Mouse (Mus musculus): ENCODE measurements around the gene Wdr93. TPM values are rescaled to one million over a fixed set of nuclear protein-coding genes. Genes with fewer than 3 reads are reported as not detected.

Wdr93 gene
- 0.39 and 0.55 TPM in 2 replicates for polyA plus RNA-seq (2015; fragmentation: Nextera tagmentation; extraction: Ambion mirVana)

- Histone ChIP-seq H3K4me1 (peaks cover 7% of the 10 kb centered on the region), H3K27ac (no peak within 1 kb of the TSS), H3K4me2 (peak within 1 kb of the TSS; percentile 99), H3K4me3 (replicated peaks) (peak within 1 kb of the TSS; percentile 79), H3K36me3 (0 out of 2 replicates have a peak, but pooled peaks cover 4% of the 10 kb centered on the region), H3K27me3 (no peaks in the 10 kb centered on the region), H3K9me3 (replicated peaks) (no peaks in the 10 kb centered on the region), H3K9ac (peak within 1 kb of the TSS; percentile 63)
- ATAC-seq (replicated peaks; ENCODE audit: low FRiP score): peak; percentile 85
- 2% methylated on average over 46 of the region's 46 CpGs for WGBS
These were observed at the start of gene Wdr93, which contains the start of gene Pex11a for GRCm38 (mm10) chr7:79742659-79743536. Gene Wdr93 (plus strand): TSS chr7:79743163. Gene Pex11a (minus strand): TSS chr7:79743131.

- Histone ChIP-seq H3K9ac (no peak overlapping the region), H3K36me3 (peaks cover 96% of the 10 kb centered on the region), H3K27me3 (no peaks in the 10 kb centered on the region), H3K4me1 (no peaks in the 10 kb centered on the region), H3K4me3 (replicated peaks) (no peak overlapping the region), H3K27ac (no peak overlapping the region), H3K4me2 (no peak overlapping the region), H3K9me3 (replicated peaks) (no peaks in the 10 kb centered on the region)
- 81% methylated on average over 8 of the region's 8 CpGs for WGBS
- no peak for ATAC-seq (replicated peaks; ENCODE audit: low FRiP score)
These were observed 46.5 kb upstream of the Wdr93 start for GRCm38 (mm10) chr7:79696495-79696894.

GRCm38 (mm10) chr7:79702755-79703154 is 40.2 kb upstream of the Wdr93 start:
- Histone ChIP-seq H3K9me3 (replicated peaks) (no peaks in the 10 kb centered on the region), H3K27ac (no peak overlapping the region), H3K9ac (no peak overlapping the region), H3K36me3 (peaks cover 83% of the 10 kb centered on the region), H3K4me1 (no peaks in the 10 kb centered on the region), H3K4me3 (replicated peaks) (no peak overlapping the region), H3K27me3 (no peaks in the 10 kb centered on the region), H3K4me2 (no peak overlapping the region)
- WGBS: 82% methylated on average over 16 of the region's 16 CpGs
- no peak for ATAC-seq (replicated peaks; ENCODE audit: low FRiP score)

GRCm38 (mm10) chr7:79705210-79705609 is 37.8 kb upstream of the Wdr93 start:
- H3K27ac ChIP-seq: no peak overlapping the region
- H3K9me3 ChIP-seq (replicated peaks): no peaks in the 10 kb centered on the region
- H3K27me3 ChIP-seq: peaks cover 13% of the 10 kb centered on the region; the same call in 1 of the 2 replicates
- no peak overlapping the region for H3K4me3 ChIP-seq (replicated peaks)
- no peak overlapping the region for H3K4me2 ChIP-seq
- peaks cover 7% of the 10 kb centered on the region for H3K4me1 ChIP-seq
- no peak overlapping the region for H3K9ac ChIP-seq
- peaks cover 71% of the 10 kb centered on the region for H3K36me3 ChIP-seq
- no peak for ATAC-seq (replicated peaks; ENCODE audit: low FRiP score)
- WGBS: 87% methylated on average over 5 of the region's 5 CpGs

DNA sequence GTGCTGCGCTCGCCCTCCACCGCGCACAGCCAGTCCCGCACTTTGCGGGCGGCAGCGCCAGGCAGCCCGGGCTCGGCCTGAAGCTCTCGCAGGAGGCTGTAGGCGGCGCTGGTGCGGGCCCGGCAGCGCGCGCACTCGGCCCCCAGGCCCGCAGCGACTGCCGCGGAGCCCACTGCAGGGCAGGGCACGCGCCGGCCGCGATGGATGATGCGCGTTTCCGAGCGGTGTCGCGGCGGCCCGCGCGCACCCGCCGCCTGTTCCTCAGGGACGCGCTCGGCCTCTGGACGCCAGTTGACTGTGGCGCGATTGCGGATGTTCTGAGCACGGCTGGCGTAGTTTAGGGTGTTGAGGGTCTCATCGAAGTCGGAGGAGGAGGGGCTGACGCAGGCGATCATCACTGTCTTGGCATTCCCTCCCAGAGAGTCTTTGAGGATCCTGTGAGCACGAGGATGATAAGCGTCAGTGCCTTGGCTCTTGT is 32.8 kb upstream of the Wdr93 start:
- Histone ChIP-seq H3K9ac (peak overlapping the region; percentile 51), H3K36me3 (peaks cover 26% of the 10 kb centered on the region), H3K27ac (no peak overlapping the region), H3K4me2 (peak overlapping the region; percentile 85), H3K9me3 (replicated peaks) (no peaks in the 10 kb centered on the region), H3K4me1 (peaks cover 20% of the 10 kb centered on the region), H3K4me3 (replicated peaks) (peak overlapping the region; percentile 50), H3K27me3 (peaks cover 28% of the 10 kb centered on the region)
- 1% methylated on average over 55 of the region's 55 CpGs for WGBS
- peak; percentile 50; the same call in 1 of the 2 replicates for ATAC-seq (replicated peaks; ENCODE audit: low FRiP score)

DNA sequence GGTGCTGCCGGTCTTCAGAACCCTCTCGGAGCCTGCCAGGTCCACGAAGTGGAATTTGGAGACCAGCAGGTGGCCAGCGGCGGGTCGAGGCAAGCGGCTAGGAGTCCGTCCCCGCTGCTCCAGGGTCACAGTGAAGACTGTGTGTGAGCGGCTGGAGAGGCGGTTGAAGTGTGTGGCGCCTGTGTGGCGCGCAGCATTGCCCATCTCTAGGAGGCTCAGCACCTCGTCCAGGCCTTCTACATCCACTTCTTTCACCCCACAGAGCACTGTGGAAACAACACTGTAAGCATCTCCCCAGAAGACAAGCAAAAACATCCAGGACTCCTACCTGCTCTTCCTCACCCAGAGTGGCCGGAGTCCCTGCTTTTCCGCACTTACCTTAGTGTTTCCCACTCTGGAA is 32.1 kb upstream of the Wdr93 start:
- no peak overlapping the region for H3K9ac ChIP-seq
- H3K4me2 ChIP-seq: peak overlapping the region; percentile 85
- no peak overlapping the region for H3K27ac ChIP-seq
- peaks cover 25% of the 10 kb centered on the region for H3K36me3 ChIP-seq
- H3K4me3 ChIP-seq (replicated peaks): peak overlapping the region; percentile 50; the same call in 1 of the 2 replicates
- H3K4me1 ChIP-seq: peaks cover 20% of the 10 kb centered on the region
- no peaks in the 10 kb centered on the region for H3K9me3 ChIP-seq (replicated peaks)
- 47% methylated on average over 17 of the region's 17 CpGs for WGBS
- ATAC-seq (replicated peaks; ENCODE audit: low FRiP score): no peak
- peaks cover 28% of the 10 kb centered on the region for H3K27me3 ChIP-seq

DNA sequence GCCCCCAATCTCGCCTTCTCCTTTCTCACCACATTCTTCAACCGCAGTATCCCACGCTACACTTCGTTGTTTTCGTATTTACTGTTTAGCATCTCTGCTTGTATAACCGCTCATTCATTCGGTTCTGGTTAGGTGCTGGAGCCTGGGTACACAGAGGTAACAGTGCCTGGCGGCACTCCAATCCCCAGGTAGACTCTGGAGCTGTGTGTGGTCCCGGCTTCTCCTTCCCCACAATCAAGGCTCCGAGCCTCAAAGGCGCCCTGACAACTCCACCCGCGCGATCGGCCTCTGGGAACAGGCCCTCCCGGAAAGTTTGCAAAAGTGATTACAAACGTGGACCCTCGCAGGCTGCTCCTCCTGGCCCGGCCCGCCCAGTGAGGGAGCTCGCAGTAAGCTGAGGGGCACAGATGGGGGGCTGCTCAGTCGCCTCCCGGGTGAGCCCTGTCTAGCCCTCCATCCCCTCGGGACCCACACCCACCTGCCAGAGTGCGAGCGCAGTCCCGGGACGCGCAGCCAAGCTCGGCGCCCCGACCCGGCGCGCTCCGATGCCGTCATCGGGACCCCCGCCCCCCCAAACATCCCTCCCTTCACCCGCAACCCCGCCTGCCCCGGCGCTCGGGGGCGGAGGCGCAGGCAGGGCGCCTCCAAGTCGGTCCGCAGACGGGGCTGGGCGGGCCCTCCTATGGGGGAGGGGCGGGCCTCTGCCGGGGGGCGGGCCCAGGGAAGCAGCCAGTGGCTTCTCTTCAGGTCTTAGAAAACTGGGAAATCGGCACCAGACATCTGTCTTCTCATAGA is 27.6 kb upstream of the Wdr93 start, which contains the start of gene Kif7:
Kif7 (minus strand) TSS at position 534 of the 795 bp plus-strand sequence.
- Histone ChIP-seq H3K27me3 (peaks cover 29% of the 10 kb centered on the region), H3K9ac (peak within 1 kb of the TSS; percentile 83), H3K4me3 (replicated peaks) (peak within 1 kb of the TSS; percentile 86), H3K36me3 (no peaks in the 10 kb centered on the region), H3K4me1 (peaks cover 18% of the 10 kb centered on the region), H3K9me3 (replicated peaks) (no peaks in the 10 kb centered on the region), H3K27ac (peak within 1 kb of the TSS; percentile 52; the same call in 1 of the 2 replicates), H3K4me2 (peak within 1 kb of the TSS; percentile 87)
- WGBS: under 1% methylated on average over 51 of the region's 55 CpGs
- peak; percentile 94 for ATAC-seq (replicated peaks; ENCODE audit: low FRiP score)

GRCm38 (mm10) chr7:79721386-79721977 is 21.5 kb upstream of the Wdr93 start:
- under 1% methylated on average over 48 of the region's 48 CpGs for WGBS
- Histone ChIP-seq H3K4me2 (peak overlapping the region; percentile 92), H3K27ac (no peak overlapping the region), H3K9me3 (replicated peaks) (no peaks in the 10 kb centered on the region), H3K4me3 (replicated peaks) (peak overlapping the region; percentile 65), H3K4me1 (peaks cover 11% of the 10 kb centered on the region), H3K9ac (peak overlapping the region; percentile 65), H3K27me3 (peaks cover 52% of the 10 kb centered on the region), H3K36me3 (no peaks in the 10 kb centered on the region)
- peak; percentile 76 for ATAC-seq (replicated peaks; ENCODE audit: low FRiP score)

DNA sequence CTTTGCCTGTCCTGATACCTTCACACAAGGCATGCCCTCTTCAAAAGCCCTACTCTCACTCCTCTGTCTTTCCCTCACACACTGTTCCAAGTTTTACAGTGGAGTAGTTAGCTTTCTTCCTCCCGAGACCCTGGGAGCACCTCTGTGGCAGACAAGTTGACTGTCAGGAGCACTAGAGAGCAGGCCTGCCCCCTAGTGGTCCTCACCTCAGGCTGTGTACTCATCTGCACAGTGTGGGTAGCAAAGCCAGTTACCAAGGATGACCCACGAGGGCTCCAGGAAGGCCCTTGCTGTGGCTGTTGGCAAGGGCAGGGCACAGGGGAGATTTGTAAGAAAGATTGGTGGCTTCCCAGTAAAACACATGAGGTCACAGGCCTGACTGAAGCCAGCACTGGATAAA is 15.9 kb upstream of the Wdr93 start:
- WGBS: 12% methylated on average over 2 of the region's 2 CpGs
- Histone ChIP-seq H3K4me2 (no peak overlapping the region), H3K4me1 (0 out of 2 replicates have a peak, but pooled peaks cover 3% of the 10 kb centered on the region), H3K9me3 (replicated peaks) (no peaks in the 10 kb centered on the region), H3K36me3 (no peaks in the 10 kb centered on the region), H3K27ac (no peak overlapping the region), H3K9ac (no peak overlapping the region), H3K27me3 (peaks cover 29% of the 10 kb centered on the region), H3K4me3 (replicated peaks) (no peak overlapping the region)
- ATAC-seq (replicated peaks; ENCODE audit: low FRiP score): no peak

DNA sequence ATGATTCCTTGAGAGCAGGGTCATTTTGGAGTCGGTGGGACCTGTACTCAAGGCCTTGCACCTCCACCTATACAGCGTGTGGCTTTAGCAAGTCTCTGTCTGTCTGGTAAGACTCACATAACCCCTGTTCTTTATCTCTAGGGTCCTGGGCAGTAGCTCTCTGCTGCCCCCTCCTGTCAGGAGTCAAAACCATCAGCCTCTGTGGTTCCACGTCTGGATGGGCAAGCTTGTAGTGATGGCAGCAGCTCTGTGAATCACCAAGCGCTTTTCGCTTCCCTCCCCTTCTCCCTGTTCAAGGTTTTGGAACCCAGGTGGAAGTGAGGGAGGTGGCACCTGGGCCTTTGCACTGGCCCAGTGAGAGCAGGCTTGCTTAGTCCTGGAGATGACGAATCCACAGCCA is 14.7 kb upstream of the Wdr93 start:
- Histone ChIP-seq H3K9me3 (replicated peaks) (no peaks in the 10 kb centered on the region), H3K9ac (no peak overlapping the region), H3K36me3 (no peaks in the 10 kb centered on the region), H3K4me3 (replicated peaks) (no peak overlapping the region), H3K27ac (no peak overlapping the region), H3K4me2 (no peak overlapping the region), H3K4me1 (0 out of 2 replicates have a peak, but pooled peaks cover 3% of the 10 kb centered on the region), H3K27me3 (peaks cover 18% of the 10 kb centered on the region)
- 24% methylated on average over 6 of the region's 6 CpGs for WGBS
- 0 out of 2 replicates have a peak, but pooled peaks have one; percentile 19 for ATAC-seq (replicated peaks; ENCODE audit: low FRiP score)

- Histone ChIP-seq H3K36me3 (no peaks in the 10 kb centered on the region), H3K4me2 (no peak overlapping the region), H3K4me3 (replicated peaks) (no peak overlapping the region), H3K4me1 (0 out of 2 replicates have a peak, but pooled peaks cover 3% of the 10 kb centered on the region), H3K9me3 (replicated peaks) (no peaks in the 10 kb centered on the region), H3K27ac (no peak overlapping the region), H3K27me3 (peaks cover 10% of the 10 kb centered on the region), H3K9ac (no peak overlapping the region)
- ATAC-seq (replicated peaks; ENCODE audit: low FRiP score): no peak
- 7% methylated on average over 8 of the region's 8 CpGs for WGBS
These were observed 13.8 kb upstream of the Wdr93 start for GRCm38 (mm10) chr7:79729169-79729568.

Measured in kidney, embryonic 15.5 days (tissue).